Mouse (Mus musculus) left cerebral cortex, adult 2 months (tissue): ENCODE data around the gene Gm17662. TPM values are rescaled to one million over a fixed set of nuclear protein-coding genes. Genes with fewer than 3 reads are reported as not detected.

Experiments used
- DNase-seq, 2 experiments: peaks; one replicate each; pipeline ENCODE4 v3.0.0; 2021 to 2022; ENCODE audit warnings: low spot score in 2 of 2, mixed read lengths in 1 of 2; ENCODE audit errors: extremely low spot score in 1 of 2
- H3K27ac ChIP-seq: fragments of 200-600 bp; 2 replicates; pipeline ENCODE4 v1.8.1; 2022
- H3K4me3 ChIP-seq: fragments of 200-600 bp; 2 replicates; pipeline ENCODE4 v1.8.1; 2022
- CTCF ChIP-seq: fragments of 200-600 bp; IDR thresholded peaks from 2 replicates; pipeline ENCODE4 v1.8.1; 2022; ENCODE audit warnings: antibody characterized with exemption, mild to moderate bottlenecking, moderate library complexity
- intact Hi-C: fragments of 180-260 bp; cut with DNase I; formaldehyde crosslinking; loops from one replicate; pipeline ENCODE4 v1.15.1; 2025
- total RNA-seq, 2 experiments: library from RNA; stranded (reverse); gene quantifications; 2 replicates each; pipeline ENCODE4 v1.2.3; 2021

The Gm17662 gene
- total RNA-seq, 2 experiments from 2014 or later: not detected

DNA sequence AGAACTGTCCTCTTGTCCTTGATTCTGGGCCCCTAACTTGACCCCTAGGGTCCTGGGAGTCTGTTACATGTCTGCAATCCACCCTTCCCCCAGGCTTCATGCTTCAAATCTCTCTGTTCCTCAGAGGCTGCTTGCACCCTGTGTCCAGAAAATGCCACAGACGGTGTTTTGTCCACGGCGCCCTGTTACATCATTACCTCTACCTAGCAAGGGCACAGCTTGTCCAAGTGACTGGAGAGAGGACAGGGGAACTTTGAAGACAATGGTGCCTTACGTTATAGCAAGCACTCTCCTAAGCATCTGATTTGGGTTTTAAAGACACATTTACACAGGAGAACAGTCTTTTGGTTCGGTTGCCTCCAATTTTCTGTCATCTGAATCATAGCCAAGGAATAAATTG, 36.5 kb downstream of the Gm17662 start:
- TF ChIP-seq CTCF: no peak
- intact Hi-C loops: loop anchor here (5.0 to 10.0 kb wide), 8 partner anchors 171 to 1199 kb away; no protein-coding TSS in a partner anchor
- H3K4me3 ChIP-seq: no peak overlapping the region
- DNase-seq: no peak
- H3K27ac ChIP-seq: peak overlapping the region; percentile 82

- peak; percentile 96 for TF ChIP-seq CTCF
- intact Hi-C loops: loop anchor here (5.0 to 10.0 kb wide), 8 partner anchors 172 to 1199 kb away; no protein-coding TSS in a partner anchor
- peak overlapping the region; percentile 87 for H3K27ac ChIP-seq
- peak overlapping the region; percentile 35 for H3K4me3 ChIP-seq
- DNase-seq: peak; percentile 66 to 78
Measured at GRCm38 (mm10) chr4:104894004-104894734, 37.0 kb downstream of the Gm17662 start.

- TF ChIP-seq CTCF: no peak
- intact Hi-C loops: no loop called here
- DNase-seq: no peak
- no peak overlapping the region for H3K27ac ChIP-seq
- H3K4me3 ChIP-seq: no peak overlapping the region
Measured at GRCm38 (mm10) chr4:104902836-104903235, 45.7 kb downstream of the Gm17662 start.

- no peak for DNase-seq
- intact Hi-C loops: no loop called here
- no peak overlapping the region for H3K4me3 ChIP-seq
- TF ChIP-seq CTCF: no peak
- H3K27ac ChIP-seq: no peak overlapping the region
Measured at GRCm38 (mm10) chr4:104905049-104905448, 47.9 kb downstream of the Gm17662 start.

Other genes with a start within 250 kb of the Gm17662 start
- gene C8b, start 91.0 kb upstream of the Gm17662 start, total RNA-seq: under 1 TPM; 0.20 to 0.26 TPM
- not detected for gene C8a, start 19.1 kb downstream of the Gm17662 start, total RNA-seq
- 1 to 10 TPM; 1.6 to 1.8 TPM for gene Fyb2, start 56.1 kb downstream of the Gm17662 start, total RNA-seq